Mouse (Mus musculus) lung, postnatal 0 days (tissue): ENCODE measurements around the gene Wdr24.

Source experiments
- CTCF ChIP-seq: IDR thresholded peaks from 2 replicates; pipeline ENCODE4 v1.5.1; 2016; ENCODE audit warnings: antibody characterized with exemption, mild to moderate bottlenecking
- EP300 ChIP-seq: IDR thresholded peaks from 2 replicates; pipeline ENCODE4 v1.6.1; 2016; ENCODE audit warnings: antibody characterized with exemption, mild to moderate bottlenecking, control low read depth

DNA sequence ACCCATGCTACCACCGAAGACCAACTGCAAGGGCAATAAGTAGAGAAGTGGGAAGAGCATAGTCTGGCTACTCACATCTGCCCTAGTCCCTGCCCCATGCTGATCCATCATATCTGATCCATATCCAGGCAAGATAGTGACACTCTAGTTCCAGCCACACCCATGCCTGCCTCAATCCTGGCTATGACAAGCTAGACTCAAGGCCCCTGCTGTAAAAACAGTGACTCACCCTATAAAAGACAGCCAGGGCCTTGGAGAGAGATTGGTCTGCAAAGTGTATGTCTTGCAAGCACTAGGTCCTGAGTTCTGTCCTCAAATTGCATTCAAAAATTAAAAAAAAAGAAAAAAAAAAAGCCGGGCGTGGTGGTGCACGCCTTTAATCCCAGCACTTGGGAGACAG is 16.9 kb upstream of the Wdr24 start:
- no peak for TF ChIP-seq EP300
- TF ChIP-seq CTCF, result no peak
